Mouse (Mus musculus) T-cell, adult 2 months (primary cell): ENCODE data around the gene Rasa2.

Experiments
- DNase-seq: peaks from one replicate; pipeline ENCODE4 v3.0.0; 2022; ENCODE audit warnings: low spot score

Rasa2 gene

DNA sequence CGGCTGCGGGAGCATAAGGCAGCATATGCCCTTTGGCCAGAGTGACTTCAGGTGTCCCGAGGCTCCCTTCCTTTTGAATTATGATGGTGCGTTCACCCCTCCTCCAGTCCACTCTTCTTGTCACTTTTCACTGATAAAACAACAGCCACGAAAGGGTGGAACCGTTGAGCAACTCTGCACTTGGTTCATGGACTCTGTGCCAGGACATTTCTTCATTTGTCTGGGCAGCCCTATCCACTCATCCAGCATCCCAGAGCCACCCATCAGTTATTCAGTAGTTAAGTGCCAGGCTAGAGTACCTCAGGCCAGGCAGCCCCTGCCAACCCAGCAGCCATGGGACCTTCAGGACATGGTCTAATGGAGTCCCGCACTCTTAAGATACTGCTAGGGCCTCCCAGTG is 7.1 kb upstream of the Rasa2 start:
- no peak for DNase-seq

DNA sequence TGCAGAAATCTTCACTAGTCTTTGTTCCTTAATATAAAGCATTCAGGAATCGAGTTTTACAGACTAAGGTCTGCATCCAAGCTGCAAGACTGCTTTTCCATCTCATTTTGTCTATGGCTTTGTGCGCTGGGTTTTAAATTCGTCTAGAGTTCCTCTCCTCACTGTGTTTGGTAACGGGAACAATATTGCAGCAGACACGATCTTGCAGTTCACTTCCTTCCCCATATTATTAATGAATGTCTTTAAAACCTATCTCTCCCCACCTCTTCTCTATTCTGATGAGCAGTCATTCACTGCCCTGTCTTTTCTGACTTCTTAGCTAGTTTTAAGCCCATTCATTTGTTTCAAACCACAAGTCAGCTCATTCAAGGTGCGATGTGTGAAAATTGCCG is 5.7 kb upstream of the Rasa2 start:
- no peak for DNase-seq

DNA sequence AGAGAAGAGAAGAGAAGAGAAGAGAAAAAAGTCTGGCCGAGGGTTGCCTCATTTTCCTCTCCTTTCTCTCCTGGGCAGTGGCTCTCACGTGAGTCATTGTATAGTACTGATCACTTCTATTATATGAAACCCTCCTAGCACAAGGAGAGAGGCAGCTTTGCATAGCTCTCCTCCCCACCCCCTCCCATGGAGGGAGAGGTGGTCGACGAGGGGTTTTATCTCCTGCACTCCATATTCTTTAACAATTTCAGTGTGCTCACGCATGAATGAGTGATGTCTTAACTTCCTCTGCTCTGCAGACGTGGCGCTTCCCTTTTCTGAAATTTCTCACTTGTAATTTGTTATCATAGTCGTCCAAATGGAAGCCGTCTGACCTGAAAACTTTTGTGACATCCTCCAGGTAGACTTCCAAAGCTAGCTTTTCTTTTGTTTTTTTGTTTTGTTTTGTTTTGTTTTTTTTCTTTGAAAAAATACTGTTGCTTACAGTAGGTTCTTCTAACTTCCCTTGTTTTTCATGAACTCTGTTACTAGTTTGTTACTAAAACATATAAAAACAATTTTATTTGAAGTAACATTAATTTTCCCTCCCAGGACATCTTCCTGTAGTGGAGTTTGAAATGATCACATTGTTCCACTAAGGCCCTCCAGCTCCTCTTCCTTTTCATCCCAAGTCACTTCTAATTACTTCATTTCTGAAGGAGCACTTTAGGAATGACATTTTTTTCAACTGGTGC is 5.2 kb upstream of the Rasa2 start:
- no peak for DNase-seq

DNA sequence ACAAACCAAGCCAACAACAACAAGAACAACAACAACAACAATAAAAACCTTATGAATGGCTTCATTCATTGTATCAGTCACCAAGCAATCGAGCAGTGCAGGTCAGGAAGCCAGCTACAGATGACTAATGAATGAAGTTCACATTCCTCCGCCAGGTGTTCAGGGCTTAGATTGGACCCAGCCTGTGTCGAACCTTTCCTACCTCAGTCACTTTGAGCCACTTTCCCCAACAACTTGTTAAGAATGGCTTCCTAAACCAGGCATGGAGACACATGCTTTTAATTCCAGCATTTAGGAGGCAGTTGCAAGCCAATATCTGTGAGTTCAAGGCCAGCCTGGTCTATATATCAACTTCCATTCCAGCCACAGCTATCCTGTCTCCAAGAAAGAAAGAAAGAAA is 4.5 kb upstream of the Rasa2 start:
- no peak for DNase-seq

DNA sequence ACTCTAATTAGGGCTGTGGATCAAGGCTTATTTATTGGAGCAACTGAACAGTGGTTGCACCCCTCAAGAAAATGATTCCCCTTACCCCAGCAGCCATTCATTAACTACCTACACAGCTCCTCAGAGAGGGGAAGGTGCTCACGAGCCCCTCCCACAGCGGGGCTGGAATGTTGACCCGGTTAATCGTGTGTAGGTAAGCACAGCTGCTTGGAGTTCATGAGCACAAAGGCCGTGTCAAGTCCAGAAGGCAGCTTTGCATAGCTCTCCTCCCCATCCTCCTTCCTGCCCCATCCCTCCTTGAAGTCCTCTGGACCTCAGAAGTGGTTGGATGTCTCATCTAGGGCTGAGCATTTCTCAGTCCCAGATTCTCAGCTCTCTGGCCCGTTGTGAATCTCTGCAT is 3.8 kb upstream of the Rasa2 start:
- no peak for DNase-seq

DNA sequence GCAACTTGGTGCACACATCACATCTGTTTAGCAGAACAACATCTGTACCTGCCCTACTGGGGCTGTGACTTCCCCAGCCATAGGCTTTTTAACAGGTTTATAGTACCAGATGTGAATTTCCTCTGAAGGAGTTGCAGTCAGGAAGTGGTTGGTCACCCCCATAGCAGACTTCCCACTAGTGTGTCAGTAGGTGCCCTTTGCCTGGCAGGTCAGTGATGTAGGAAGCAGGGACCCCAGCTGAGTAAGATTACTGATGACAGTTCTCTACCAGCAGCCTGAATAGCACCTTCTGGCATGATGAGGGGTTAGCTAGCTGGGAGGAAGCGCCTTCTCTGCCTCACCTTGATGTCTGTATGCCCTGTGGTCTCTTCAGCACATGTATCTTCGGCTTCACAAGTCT is 2.4 kb upstream of the Rasa2 start:
- DNase-seq: peak; percentile 70

DNA sequence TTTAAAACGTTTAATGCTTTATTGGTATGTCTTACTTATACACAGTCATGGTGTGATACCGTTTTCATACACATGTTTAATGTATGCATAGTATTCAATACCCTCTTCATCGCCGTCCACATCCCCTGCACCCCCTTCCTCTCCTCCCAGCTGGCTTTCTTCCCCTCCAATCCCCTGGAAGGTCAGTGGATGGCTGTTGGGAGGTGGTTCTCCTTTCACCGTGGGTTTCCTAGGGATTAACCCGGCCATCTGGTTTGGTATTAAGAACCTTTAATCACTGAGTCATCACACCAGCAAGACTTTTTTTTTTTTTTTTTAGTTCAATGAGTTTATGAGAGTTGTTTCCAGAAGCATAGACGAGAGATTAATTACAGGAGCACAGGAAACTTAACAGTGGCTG is 1.3 kb upstream of the Rasa2 start:
- DNase-seq: no peak

DNA sequence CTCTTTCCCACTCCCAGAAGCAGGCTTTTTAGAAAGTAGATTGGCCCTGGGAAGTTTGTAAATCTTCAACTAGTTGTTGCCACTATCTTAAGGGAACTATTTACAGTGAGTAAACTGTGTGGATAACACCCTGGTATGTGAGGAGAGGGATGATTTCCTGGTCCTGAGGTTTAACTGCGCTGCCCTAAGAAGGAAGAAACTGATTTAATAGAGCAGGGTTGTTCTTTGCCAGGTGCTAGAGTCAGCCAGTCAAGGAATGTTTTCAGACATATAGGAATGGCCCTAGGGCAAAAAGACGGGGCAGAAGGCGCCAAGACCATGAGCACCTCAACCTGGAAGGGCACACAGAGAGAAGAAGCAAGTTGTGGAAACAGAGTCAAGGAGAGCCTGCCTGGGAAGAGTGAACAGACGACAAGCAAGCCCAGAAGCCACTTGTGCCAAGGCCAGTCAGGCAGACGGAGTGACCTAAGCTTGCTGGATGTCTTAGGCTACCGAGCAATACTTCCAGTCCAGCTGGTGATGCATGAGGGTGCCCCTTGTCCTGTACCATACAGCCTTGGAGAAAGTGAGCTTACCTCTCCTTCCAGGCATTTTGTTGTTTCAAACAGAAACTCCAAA is 765 bp upstream of the Rasa2 start:
- no peak for DNase-seq

DNA sequence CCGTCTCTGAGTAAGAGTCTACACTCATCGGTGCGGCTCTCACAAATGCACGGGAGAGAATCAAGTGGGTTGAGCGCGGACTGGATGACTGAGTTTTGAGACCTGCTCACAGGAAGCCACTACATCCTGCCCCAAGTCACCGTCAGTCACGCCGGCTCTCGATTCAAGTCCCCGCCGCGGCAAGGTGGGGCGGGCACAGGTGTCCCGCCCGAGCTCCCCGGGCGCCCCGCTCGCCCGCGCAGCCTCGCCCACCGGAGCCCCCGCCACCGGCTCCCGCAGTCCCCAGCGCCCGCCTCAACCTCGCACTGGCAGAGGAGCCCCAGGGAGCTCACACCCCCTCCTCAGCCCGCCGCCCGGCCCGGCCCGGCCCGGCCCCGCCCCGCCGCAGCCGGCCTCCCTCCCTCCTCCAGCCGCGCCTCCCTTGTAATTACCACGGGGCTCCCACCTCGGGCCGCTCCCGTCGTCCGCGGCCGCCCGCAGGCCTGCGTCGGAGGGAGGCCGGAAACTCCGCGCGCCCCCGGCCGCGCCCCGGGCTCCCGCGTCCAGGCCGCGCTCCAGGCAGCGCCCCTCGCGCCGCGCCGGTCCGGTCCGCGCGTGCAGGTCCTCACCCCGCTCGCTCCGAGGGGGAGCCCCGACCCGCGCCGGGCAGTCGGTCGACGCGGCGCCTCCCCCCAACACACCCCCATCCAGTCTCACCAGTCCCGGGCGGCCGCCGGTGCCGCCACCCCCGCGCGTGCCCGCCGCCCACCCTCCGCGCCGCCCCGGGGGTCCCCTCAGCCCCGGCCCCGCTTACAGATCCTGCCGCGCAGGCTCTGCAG is 637 bp downstream of the Rasa2 start:
- DNase-seq: peak; percentile 88

DNA sequence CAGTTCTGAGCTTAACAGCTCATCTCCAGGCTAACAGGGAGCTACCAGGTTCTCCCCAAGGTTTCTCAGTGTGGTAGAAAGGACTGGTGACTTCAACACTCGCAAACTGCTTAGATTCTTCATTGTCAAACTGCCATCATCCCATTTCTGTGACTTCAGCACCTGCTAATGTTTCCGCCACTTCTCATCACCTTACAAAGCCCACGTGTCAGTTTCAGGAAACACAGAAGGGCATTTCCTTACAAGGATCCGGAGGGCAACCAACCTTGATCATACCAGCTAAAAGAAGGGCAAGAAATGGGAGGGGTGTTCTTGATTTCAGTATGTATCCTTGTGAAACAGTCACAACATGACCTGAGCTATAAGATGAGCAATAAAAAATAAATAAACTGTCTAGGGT is 2.3 kb downstream of the Rasa2 start:
- DNase-seq: peak; percentile 20

DNA sequence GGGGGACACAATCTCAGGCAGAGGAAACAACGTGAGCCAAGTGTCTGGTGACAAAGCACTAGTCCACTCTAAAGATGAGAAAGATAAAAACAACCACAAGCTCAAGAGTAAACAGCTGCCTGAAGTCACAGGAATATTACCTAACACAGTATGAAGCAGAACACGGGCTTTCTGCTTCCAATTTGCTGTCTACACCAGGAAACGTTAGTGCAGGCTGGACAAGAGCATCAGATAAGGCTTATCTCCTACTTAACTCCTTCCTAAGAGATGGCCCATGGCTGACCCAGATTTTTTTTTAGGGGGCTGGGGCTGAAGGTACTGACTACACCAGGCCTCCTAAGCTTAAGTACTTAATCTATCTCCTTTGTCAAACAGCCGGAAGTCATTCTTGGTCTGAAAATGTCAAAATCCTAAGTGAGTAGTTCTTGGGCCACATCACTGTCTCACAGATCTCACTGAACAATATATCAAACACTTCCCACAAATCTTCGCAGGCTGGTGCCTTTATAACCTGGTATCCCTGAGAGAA is 3.8 kb downstream of the Rasa2 start:
- peak; percentile 10 for DNase-seq

DNA sequence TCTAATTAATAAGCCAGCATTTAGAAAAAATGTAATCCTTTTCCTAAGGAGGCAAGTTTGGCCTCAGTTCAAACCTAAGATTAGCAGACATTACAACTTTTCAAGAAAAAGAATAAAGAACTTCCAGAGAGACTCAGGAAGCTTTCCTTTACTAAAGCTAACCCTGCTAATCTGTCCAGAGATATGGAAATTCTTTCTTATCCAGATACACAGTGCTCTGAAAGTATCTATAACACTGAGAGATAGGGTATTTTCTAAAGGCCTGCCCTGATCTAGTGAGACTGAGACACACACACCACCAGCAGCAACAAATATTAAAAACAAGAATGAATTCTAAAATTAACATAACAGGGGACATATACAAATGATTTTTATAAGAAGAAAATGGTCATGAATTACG is 4.4 kb downstream of the Rasa2 start:
- no peak for DNase-seq

DNA sequence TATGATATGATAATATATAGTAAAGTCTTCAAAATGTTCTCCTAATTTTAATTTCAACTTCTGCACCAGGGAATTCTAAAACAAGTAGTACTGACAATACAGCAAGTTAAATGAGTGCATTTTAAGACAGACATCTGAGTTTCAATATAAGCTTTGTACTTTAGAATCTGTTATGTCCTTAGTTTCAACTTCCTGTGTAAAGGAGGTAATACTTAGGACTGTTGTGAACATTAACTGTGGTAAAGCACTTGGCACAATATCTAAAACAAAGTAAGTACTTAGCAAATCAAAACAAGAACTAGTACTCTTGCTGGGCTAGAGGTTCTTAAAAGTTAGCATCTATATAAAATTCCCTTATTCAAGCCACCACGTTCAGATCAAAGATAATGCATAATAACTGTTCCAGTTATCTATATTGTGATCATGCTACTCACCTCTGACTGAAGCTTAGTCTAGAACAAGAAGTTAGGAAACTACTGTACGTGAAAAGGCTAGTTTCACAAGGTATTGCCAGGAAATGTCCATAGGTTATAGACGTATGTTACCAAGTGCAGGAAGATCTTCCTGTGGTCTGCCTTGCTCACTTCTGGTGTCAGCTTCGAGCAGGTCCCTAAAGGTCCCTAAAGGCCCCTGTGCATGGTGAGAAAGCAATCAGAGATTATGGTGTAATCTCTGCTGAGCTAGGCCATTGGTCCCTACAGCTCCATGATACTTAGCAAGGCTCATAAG is 12.8 kb downstream of the Rasa2 start:
- DNase-seq: no peak

DNA sequence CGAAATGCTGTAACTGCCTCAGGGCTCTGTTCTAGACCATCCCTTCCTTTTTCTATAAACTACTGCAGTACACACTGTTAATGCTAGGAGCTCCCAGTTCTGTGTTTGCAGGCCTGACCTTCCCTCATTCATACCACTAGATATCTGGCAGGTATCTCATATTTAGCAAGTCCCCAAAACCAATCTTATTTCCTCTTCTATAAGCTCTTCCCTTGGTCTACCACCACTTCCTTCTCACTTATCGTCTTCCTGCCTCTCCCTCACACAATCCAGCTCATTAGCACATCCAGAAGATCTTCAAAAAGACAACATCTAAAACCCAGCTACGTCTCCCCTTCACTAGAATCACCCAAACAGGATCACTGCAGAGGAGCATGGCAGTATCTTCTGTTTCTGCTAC is 19.1 kb downstream of the Rasa2 start:
- no peak for DNase-seq

DNA sequence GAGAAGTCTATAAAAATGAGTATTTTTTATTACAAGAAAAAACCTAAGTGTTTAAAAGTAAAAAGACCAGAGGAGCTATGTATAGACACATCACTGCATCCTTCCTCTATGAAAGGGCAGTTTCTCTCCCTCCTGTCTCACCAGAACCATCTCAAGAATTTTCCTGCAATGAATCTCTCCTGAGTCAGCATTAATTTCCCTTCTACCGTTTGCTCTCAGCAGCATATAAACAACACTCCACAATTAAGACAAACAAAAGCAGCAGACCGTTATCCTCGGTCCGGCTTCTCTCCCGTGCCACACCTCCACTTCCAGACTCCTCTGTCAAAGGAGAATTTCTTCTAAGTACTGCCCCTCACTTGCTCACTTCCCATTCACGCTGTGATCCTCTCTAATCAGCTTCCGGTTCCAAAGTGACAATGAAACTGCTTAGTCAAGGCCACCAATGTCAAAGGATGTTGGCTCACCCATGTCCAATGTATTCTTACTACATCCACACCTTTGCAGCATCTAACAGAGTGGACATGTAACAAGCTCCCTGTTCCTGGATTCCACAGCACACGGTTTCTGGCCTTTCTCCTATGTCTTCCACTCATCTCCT is 19.6 kb downstream of the Rasa2 start:
- DNase-seq: no peak

DNA sequence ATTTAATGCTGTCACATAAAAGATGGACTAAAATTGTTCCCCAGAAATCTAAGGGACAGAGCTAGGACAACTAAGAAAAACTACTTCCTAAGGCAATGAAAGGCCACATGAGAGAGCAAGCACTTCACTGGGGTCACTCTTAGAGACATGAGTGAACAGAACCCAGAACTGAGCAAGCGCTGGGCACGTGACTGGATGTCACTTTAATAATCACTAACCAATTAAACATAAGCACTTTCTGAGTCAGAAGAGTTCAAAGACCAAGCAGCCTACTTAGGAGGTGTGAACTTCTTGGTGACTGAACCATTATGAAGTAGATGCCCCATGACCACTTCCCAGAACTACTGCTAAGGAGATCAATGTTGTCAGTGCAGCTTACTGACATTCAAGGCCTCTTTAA is 20.6 kb downstream of the Rasa2 start:
- DNase-seq: no peak

DNA sequence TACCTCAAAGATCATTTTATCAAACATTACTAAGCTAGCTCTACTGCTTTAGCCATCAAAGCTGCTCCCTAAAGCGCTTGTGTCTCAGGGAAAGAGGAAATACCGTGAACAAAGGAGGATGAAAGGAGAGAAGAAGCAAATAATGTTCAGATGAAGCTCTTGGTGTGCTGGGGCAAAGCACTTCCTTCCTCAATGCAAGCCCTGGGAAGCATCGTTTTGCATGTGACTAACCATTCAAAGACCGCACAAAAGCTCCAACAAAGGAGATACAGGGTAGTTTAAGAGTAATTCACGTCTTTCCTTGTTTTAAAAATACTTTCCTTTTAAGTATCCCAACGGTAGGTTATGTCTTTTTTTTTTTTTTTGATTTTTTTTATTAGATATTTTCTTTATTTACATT is 28.0 kb downstream of the Rasa2 start:
- DNase-seq: no peak

DNA sequence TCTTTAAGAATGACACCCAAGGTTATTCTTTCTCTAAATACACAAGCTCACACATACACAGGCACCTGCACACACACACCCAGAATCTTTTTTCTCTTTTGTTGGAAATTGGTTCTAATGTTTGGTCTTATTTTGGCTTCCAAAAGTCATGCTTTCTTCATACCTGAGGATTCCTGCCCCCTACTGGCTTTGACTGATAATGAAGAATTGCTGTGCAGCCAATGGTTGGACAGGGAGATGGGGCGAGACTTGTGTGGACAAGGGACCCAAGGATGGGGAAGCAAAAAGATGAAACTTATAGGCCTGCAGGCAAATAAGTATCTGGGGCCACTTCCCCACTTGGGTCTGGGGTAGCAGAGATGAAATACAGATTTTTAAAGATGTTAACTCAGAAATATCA is 33.5 kb downstream of the Rasa2 start:
- no peak for DNase-seq

DNA sequence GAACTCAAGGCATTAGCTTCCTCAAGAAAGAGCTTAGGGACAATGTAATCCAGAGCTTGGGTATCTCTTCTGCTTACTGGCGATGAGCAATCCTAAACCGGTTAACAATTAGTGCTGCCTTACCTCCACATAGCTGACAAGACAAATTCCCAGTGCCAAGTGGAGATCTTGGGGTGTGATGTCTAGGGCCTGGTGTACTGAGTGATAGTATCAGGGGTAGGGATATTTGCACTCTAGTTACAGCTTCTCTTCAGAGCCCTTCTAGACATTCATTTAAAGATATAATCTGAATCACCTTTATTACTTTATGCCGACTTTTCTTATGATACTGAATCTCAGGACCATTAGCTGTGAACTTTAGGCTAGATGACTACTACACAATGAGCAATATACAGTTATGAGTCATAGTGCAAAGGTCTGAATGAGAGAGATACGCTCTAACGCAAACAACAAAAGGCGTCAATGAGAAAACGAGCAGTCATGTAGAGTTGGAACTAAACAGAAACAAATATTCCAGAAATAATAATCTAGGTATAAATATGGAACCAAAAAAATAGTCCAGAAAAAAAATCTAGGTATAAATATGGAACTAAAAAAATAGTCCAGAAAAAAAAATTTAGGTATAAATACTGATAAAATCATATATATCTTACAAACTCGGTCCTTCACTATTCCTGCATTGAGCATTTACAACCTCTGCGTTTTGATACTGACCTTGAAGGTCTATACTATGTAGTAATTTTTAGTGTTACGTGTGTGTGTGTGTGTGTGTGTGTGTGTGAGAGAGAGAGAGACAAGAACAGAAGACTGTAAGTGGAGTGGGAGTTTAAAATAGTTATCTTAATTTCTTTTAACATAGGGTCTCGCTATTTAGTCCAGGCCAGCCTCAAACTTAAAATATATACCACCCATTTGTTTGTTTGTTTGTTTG is 38.5 kb downstream of the Rasa2 start:
- no peak for DNase-seq

DNA sequence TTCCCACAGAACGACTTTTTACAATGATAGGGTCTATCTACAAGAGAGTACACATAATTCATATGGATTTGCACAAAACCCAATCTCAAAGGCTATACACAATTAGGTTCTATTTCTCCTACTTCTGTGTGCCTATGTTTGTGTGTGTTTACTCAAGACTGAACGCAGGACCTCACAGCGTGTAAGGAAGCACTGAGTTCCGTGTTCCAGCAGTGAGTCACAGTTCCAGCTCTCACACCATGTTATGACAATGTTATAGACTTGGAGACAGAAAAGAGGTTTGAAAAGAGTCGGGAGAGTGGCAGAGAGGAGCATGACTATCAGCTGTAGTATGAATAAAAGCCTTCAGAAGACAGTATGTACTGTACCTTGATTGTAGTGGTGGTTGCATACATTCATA is 42.1 kb downstream of the Rasa2 start:
- no peak for DNase-seq

DNA sequence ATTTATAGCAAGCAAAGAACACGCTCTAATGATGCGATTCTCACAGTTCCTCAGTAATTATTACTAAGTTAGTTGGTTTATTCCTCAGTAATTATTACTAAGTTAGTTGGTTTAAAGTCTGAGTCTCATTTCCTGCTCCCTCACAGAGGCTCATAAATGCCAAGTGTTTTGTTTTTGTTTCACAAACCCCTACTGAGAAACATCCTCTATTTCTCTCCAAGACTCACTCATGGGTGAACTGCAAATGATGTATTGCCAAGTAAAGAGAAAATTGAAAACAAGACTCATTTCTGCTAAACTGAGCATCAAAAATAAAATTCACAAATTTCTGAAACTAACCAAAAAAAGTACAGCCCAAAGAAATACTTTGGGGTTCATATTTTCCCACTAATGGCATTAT is 47.9 kb downstream of the Rasa2 start:
- DNase-seq: no peak
